ENCODE assay signal across 28 mouse cellular contexts in genomic region chr6:140367303-140367702, GRCm38 (mm10). TPM values are rescaled to one million over a fixed set of nuclear protein-coding genes. Genes with fewer than 3 reads are reported as not detected.
A peak's percentile ranks its signal among the peaks of the same experiment; 100 is the strongest.
DNase-seq lines count a peak whose midpoint lies in the region; ATAC-seq and TF ChIP-seq lines count a peak whose summit lies in the region.
"Had no signal": no experiment of that assay in that cellular context is flagged by ENCODE, and none has a peak within 500 bp of the region (broad histone marks: within the 10 kb centered on the region; RNA-seq: fewer than 3 reads in every experiment).

No protein-coding gene starts in this region.

- H3K4me3 ChIP-seq in kidney, postnatal 0 days (replicated peaks; ENCODE audit: low read depth, low read length), result no peak overlapping the region
- H3K4me3 ChIP-seq in midbrain, embryonic 12.5 days, result no peak overlapping the region
- H3K4me3 ChIP-seq in midbrain, embryonic 10.5 days, result no peak overlapping the region
- H3K4me3 ChIP-seq in intestine, embryonic 15.5 days (replicated peaks), result no peak overlapping the region
- H3K4me3 ChIP-seq in midbrain, embryonic 14.5 days (replicated peaks; ENCODE audit: low read depth, low read length), result no peak overlapping the region
- H3K4me3 ChIP-seq: forebrain, embryonic 13.5 days; limb, embryonic 10.5 days; limb, embryonic 15.5 days; liver, embryonic 13.5 days; myocyte; neural tube, embryonic 12.5 days had no signal

- no peaks in the 10 kb centered on the region for H3K4me1 ChIP-seq in kidney, postnatal 0 days (replicated peaks; ENCODE audit: insufficient read depth, low read length)
- no peaks in the 10 kb centered on the region for H3K4me1 ChIP-seq in midbrain, embryonic 12.5 days
- H3K4me1 ChIP-seq in midbrain, embryonic 10.5 days, result no peaks in the 10 kb centered on the region
- no peaks in the 10 kb centered on the region for H3K4me1 ChIP-seq in intestine, embryonic 15.5 days (replicated peaks)
- no peaks in the 10 kb centered on the region for H3K4me1 ChIP-seq in midbrain, embryonic 14.5 days (ENCODE audit: control insufficient read depth, insufficient read depth, low read length)
- H3K4me1 ChIP-seq: forebrain, embryonic 13.5 days; liver, embryonic 13.5 days; neural tube, embryonic 12.5 days had no signal

- no peak overlapping the region for H3K9ac ChIP-seq in kidney, postnatal 0 days (ENCODE audit: low read depth, low read length)
- H3K9ac ChIP-seq in midbrain, embryonic 12.5 days (replicated peaks), result no peak overlapping the region
- H3K9ac ChIP-seq in intestine, embryonic 15.5 days, result no peak overlapping the region
- no peak overlapping the region for H3K9ac ChIP-seq in midbrain, embryonic 14.5 days (replicated peaks; ENCODE audit: low read length)
- H3K9ac ChIP-seq: forebrain, embryonic 13.5 days; limb, embryonic 15.5 days; liver, embryonic 13.5 days; neural tube, embryonic 12.5 days had no signal

- H3K27ac ChIP-seq in kidney, postnatal 0 days, result no peak overlapping the region
- no peak overlapping the region for H3K27ac ChIP-seq in midbrain, embryonic 12.5 days (replicated peaks)
- no peak overlapping the region for H3K27ac ChIP-seq in midbrain, embryonic 10.5 days (replicated peaks)
- H3K27ac ChIP-seq in intestine, embryonic 15.5 days, result no peak overlapping the region
- H3K27ac ChIP-seq in midbrain, embryonic 14.5 days (replicated peaks; ENCODE audit: low read depth, low read length), result no peak overlapping the region
- H3K27ac ChIP-seq: forebrain, embryonic 13.5 days; hindbrain, postnatal 0 days; limb, embryonic 10.5 days; limb, embryonic 15.5 days; liver, embryonic 13.5 days; neural tube, embryonic 12.5 days had no signal

- no peak for TF ChIP-seq CTCF in kidney, postnatal 0 days (IDR thresholded peaks at IDR 0.05; ENCODE audit: low read depth)

- ATAC-seq in kidney, postnatal 0 days (replicated peaks; ENCODE audit: low FRiP score, low read depth), result peak; percentile 61; the same call in 1 of the 2 replicates
- ATAC-seq in midbrain, embryonic 12.5 days (ENCODE audit: low FRiP score, low read depth), result 0 out of 2 replicates have a peak, but pooled peaks have one; percentile 38
- peak; percentile 15; the same call in 1 of the 2 replicates for ATAC-seq in intestine, embryonic 15.5 days
- ATAC-seq in midbrain, embryonic 14.5 days (ENCODE audit: low FRiP score, low TSS enrichment), result peak; percentile 20; the same call in 1 of the 2 replicates
- ATAC-seq: activated CD4-positive, CD25-positive, alpha-beta regulatory T cell, adult 4 months; forebrain, embryonic 13.5 days; hindbrain, postnatal 0 days had no signal

- no peak overlapping the region for H3K4me2 ChIP-seq in kidney, postnatal 0 days (ENCODE audit: low read length)
- H3K4me2 ChIP-seq in midbrain, embryonic 12.5 days (replicated peaks), result no peak overlapping the region
- no peak overlapping the region for H3K4me2 ChIP-seq in intestine, embryonic 15.5 days (replicated peaks)
- H3K4me2 ChIP-seq in midbrain, embryonic 14.5 days (ENCODE audit: low read length), result no peak overlapping the region
- H3K4me2 ChIP-seq: forebrain, embryonic 13.5 days; limb, embryonic 15.5 days; liver, embryonic 13.5 days; neural tube, embryonic 12.5 days had no signal

- H3K36me3 ChIP-seq in kidney, postnatal 0 days (ENCODE audit: insufficient read depth, low read length), result no peaks in the 10 kb centered on the region
- H3K36me3 ChIP-seq in midbrain, embryonic 12.5 days, result no peaks in the 10 kb centered on the region
- H3K36me3 ChIP-seq in midbrain, embryonic 10.5 days, result no peaks in the 10 kb centered on the region
- no peaks in the 10 kb centered on the region for H3K36me3 ChIP-seq in intestine, embryonic 15.5 days
- H3K36me3 ChIP-seq in midbrain, embryonic 14.5 days (ENCODE audit: control insufficient read depth, insufficient read depth, low read length), result no peaks in the 10 kb centered on the region
- H3K36me3 ChIP-seq: limb, embryonic 10.5 days; limb, embryonic 15.5 days; liver, embryonic 13.5 days; neural tube, embryonic 12.5 days had no signal

- no peaks in the 10 kb centered on the region for H3K9me3 ChIP-seq in kidney, postnatal 0 days (replicated peaks; ENCODE audit: low read length)
- no peaks in the 10 kb centered on the region for H3K9me3 ChIP-seq in midbrain, embryonic 12.5 days
- H3K9me3 ChIP-seq in midbrain, embryonic 10.5 days (replicated peaks), result no peaks in the 10 kb centered on the region
- H3K9me3 ChIP-seq in intestine, embryonic 15.5 days, result no peaks in the 10 kb centered on the region
- H3K9me3 ChIP-seq in midbrain, embryonic 14.5 days (ENCODE audit: control insufficient read depth, low read length), result no peaks in the 10 kb centered on the region
- H3K9me3 ChIP-seq: forebrain, embryonic 13.5 days; limb, embryonic 10.5 days; limb, embryonic 15.5 days; liver, embryonic 13.5 days; neural tube, embryonic 12.5 days had no signal

- no peak for DNase-seq in kidney, postnatal 0 days (ENCODE audit: low spot score)
- DNase-seq in kidney, postnatal 14 days, result no peak
- DNase-seq in midbrain, embryonic 10.5 days (ENCODE audit: low spot score), result no peak
- DNase-seq in midbrain, embryonic 14.5 days, result no peak
- no peak for DNase-seq in heart, adult 9 months (ENCODE audit: low spot score in 2 of 2)
- DNase-seq: adrenal gland, adult 2 months; adrenal gland, postnatal 36 days; B cell, adult 2 months; cerebellum, adult 2 months; cerebellum, postnatal 14 days; gastrocnemius, postnatal 10 days; heart, postnatal 14 days; kidney, adult 18-20 months; kidney, postnatal 10 days; layer of hippocampus, adult 9-11 months; liver, embryonic 13.5 days; lung, adult 18-20 months; thymus, adult 18-20 months; thymus, postnatal 25 days had no signal

- 79% methylated on average over 6 of the region's 6 CpGs for WGBS in kidney, postnatal 0 days
- WGBS in midbrain, embryonic 12.5 days, result 92% methylated on average over 6 of the region's 6 CpGs
- WGBS in midbrain, embryonic 10.5 days, result 91% methylated on average over 6 of the region's 6 CpGs
- WGBS in intestine, embryonic 15.5 days, result 83% methylated on average over 6 of the region's 6 CpGs
- WGBS in midbrain, embryonic 14.5 days, result 87% methylated on average over 6 of the region's 6 CpGs

- no peaks in the 10 kb centered on the region for H3K27me3 ChIP-seq in kidney, postnatal 0 days (ENCODE audit: insufficient read depth, low read length)
- no peaks in the 10 kb centered on the region for H3K27me3 ChIP-seq in midbrain, embryonic 12.5 days
- H3K27me3 ChIP-seq in midbrain, embryonic 10.5 days (ENCODE audit: low read depth, poor library complexity, severe bottlenecking), result no peaks in the 10 kb centered on the region
- no peaks in the 10 kb centered on the region for H3K27me3 ChIP-seq in intestine, embryonic 15.5 days (replicated peaks)
- no peaks in the 10 kb centered on the region for H3K27me3 ChIP-seq in midbrain, embryonic 14.5 days (ENCODE audit: control insufficient read depth, insufficient read depth, low read length)
- H3K27me3 ChIP-seq: forebrain, embryonic 13.5 days; limb, embryonic 15.5 days; liver, embryonic 13.5 days; neural tube, embryonic 12.5 days had no signal

RNA-seq across cellular contexts. Expression of gene Plekha5, which starts 56.6 kb away (rescaled TPM):
- 39.0 and 40.2 TPM in 2 replicates for polyA plus RNA-seq in kidney, postnatal 0 days (2015; fragmentation: Nextera tagmentation; extraction: Ambion mirVana)
- polyA plus RNA-seq in midbrain, embryonic 12.5 days (2016; fragmentation: Nextera tagmentation; extraction: Ambion mirVana), result 55.0 and 55.3 TPM in 2 replicates
- 45.9 and 50.7 TPM in 2 replicates for polyA plus RNA-seq in midbrain, embryonic 10.5 days (2016; fragmentation: Nextera tagmentation; extraction: Ambion mirVana)
- polyA plus RNA-seq in intestine, embryonic 15.5 days (2015; fragmentation: Nextera tagmentation; extraction: Ambion mirVana), result 40.8 and 43.2 TPM in 2 replicates
- 45.1 and 50.7 TPM in 2 replicates for polyA plus RNA-seq in midbrain, embryonic 14.5 days (2014; fragmentation: Nextera tagmentation; extraction: Ambion mirVana)
